Mouse (Mus musculus) midbrain, postnatal 0 days (tissue): ENCODE measurements around the gene Lgr6. TPM values are rescaled to one million over a fixed set of nuclear protein-coding genes. Genes with fewer than 3 reads are reported as not detected.
"Not testable (repeated sequence)": the region's sequence is repeated elsewhere in the genome, so short reads cannot be mapped to it uniquely, and the experiment has no call there.

Experiments used
- ATAC-seq: fragments of 200-750 bp; cut with Nextera tagmentation; 2 replicates; pipeline ENCODE4 v1.8.0; 2017; ENCODE audit warnings: moderate number of reproducible peaks, mild to moderate bottlenecking, moderate TSS enrichment, moderate library complexity; ENCODE audit not compliant: low FRiP score
- DNase-seq: peaks from one replicate; pipeline ENCODE4 v3.0.0-alpha.2; 2015; ENCODE audit warnings: low spot score
- H3K27ac ChIP-seq: fragments of 300-500 bp; sonication (generic); 2 replicates; pipeline ENCODE4 v1.5.1; 2014; ENCODE audit warnings: low read depth, mild to moderate bottlenecking, low read length, mixed read lengths
- H3K27me3 ChIP-seq: fragments of 300-500 bp; sonication (generic); 2 replicates; pipeline ENCODE4 v1.6.1; 2014; ENCODE audit warnings: low read length, control low read depth, mixed read lengths; ENCODE audit not compliant: insufficient read depth
- H3K36me3 ChIP-seq: fragments of 300-500 bp; sonication (generic); 2 replicates; pipeline ENCODE4 v1.6.1; 2014; ENCODE audit warnings: low read length, control low read depth, mixed read lengths; ENCODE audit not compliant: insufficient read depth
- H3K4me1 ChIP-seq: fragments of 300-500 bp; sonication (generic); 2 replicates; pipeline ENCODE4 v1.6.1; 2014; ENCODE audit warnings: mild to moderate bottlenecking, control low read depth, antibody characterized with exemption, low read length, mixed read lengths; ENCODE audit not compliant: insufficient read depth
- H3K4me2 ChIP-seq: fragments of 300-500 bp; sonication (generic); 2 replicates; pipeline ENCODE4 v1.6.1; 2014; ENCODE audit warnings: low read depth, mild to moderate bottlenecking, low read length, mixed read lengths; ENCODE audit not compliant: poor library complexity, severe bottlenecking
- H3K4me3 ChIP-seq: fragments of 300-500 bp; sonication (generic); 2 replicates; pipeline ENCODE4 v1.5.1; 2014; ENCODE audit warnings: low read depth, mild to moderate bottlenecking, low read length, moderate library complexity
- H3K9ac ChIP-seq: fragments of 300-500 bp; sonication (generic); replicated peaks from 2 replicates; pipeline ENCODE4 v1.6.1; 2014; ENCODE audit warnings: mild to moderate bottlenecking, low read length, moderate library complexity, mixed read lengths; ENCODE audit not compliant: poor library complexity, severe bottlenecking
- H3K9me3 ChIP-seq: fragments of 300-500 bp; sonication (generic); 2 replicates; pipeline ENCODE4 v1.6.1; 2016; ENCODE audit warnings: low read length, control low read depth
- CTCF ChIP-seq: IDR thresholded peaks from 2 replicates; pipeline ENCODE4 v1.5.1; 2016; ENCODE audit warnings: antibody characterized with exemption, mild to moderate bottlenecking
- WGBS: fragments of 180-500 bp; shearing (Covaris S2); extraction: QIAGEN DNeasy Blood & Tissue Kit; methylation state at CpG from one replicate; pipeline ENCODE4 v1.1.7; 2014; 5-methylcytosine and 5-hydroxymethylcytosine counted together
- polyA plus RNA-seq: library from polyadenylated mRNA; unstranded; fragments of >200 nt; fragmentation: Nextera tagmentation; extraction: Ambion mirVana; gene quantifications from 2 replicates; pipeline ENCODE4 v1.2.1, GENCODE M21; 2015
- total RNA-seq: library from RNA; depleted of rRNA; stranded (reverse); fragments of >200 nt; gene quantifications from 2 replicates; pipeline ENCODE4 v1.2.3, GENCODE M21; 2014

Gene Lgr6
- total and polyA plus RNA-seq, 2 experiments from 2014 or later, result 1.9 to 3.8 TPM

DNA sequence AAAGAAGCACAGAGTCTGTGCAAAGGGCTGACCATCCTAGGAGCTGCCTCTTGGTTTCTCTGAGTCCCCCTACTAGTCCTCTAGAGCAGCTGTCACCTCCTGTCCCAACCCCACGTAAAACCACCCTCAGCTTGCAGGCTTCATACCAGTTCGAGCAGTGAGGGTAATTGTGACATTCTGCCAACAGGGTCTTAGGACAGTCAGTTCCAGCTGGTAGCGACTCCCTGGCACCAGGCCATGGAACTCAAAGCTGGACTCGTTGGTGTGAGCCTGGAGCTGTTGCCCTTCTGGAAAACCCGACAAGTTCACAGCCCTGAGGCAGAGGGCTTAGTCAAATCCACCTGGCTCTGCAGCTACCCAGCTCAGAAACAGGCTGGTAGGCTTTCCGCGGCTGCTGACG, 20.9 kb upstream of the Lgr6 start:
- no peak overlapping the region for H3K4me3 ChIP-seq
- H3K9ac ChIP-seq, result no peak overlapping the region
- H3K4me1 ChIP-seq, result no peaks in the 10 kb centered on the region
- peak; percentile 82 for DNase-seq
- no peak overlapping the region for H3K27ac ChIP-seq
- H3K27me3 ChIP-seq, result no peaks in the 10 kb centered on the region
- TF ChIP-seq CTCF, result no peak
- H3K9me3 ChIP-seq, result no peaks in the 10 kb centered on the region
- H3K4me2 ChIP-seq, result no peak overlapping the region
- no peak for ATAC-seq
- H3K36me3 ChIP-seq, result no peaks in the 10 kb centered on the region
- WGBS, result 71% methylated on average over 8 of the region's 8 CpGs

DNA sequence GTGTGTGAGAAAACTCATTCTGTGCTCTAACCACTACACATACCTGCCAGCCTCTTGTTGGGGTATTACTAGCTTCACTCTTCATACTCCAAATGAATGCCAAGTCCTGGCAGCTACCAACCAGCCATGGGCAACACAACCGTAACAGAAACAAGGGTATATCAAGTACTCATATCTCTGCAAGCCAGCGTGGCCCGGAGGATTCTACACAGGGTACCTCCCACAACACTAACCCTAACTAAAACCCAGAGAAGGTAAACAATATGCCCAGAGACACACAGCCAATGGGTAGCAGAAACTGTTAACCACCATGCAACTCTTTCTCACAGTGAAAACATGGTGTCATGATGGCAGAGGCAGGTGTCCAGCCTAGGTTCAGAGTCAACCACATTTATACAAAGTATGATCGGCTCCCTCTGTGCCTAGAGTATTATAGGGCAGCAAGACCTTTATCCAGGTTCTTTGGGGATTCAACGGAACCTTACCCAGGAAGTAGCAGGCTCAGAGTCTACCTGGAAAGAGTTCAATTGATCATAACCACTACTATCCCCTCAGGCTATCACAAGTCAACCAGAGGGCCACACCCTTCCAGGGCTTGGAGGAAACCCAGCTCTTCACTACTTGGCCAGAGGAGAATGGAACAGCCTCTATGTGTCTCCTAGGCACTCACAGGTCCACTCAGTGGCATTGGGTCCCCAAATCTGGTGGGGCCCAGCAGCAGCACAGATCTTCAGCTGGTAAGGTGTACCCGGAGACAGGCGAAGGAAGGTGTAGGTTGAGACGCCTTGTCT, 19.7 kb upstream of the Lgr6 start:
- Histone ChIP-seq H3K4me3 (no peak overlapping the region), H3K4me2 (no peak overlapping the region), H3K4me1 (no peaks in the 10 kb centered on the region), H3K27me3 (no peaks in the 10 kb centered on the region), H3K36me3 (no peaks in the 10 kb centered on the region), H3K27ac (no peak overlapping the region), H3K9ac (no peak overlapping the region), H3K9me3 (no peaks in the 10 kb centered on the region)
- 92% methylated on average over 8 of the region's 8 CpGs for WGBS
- no peak for ATAC-seq
- DNase-seq, result no peak
- no peak for TF ChIP-seq CTCF

- Histone ChIP-seq H3K27me3 (no peaks in the 10 kb centered on the region), H3K4me3 (no peak overlapping the region), H3K36me3 (no peaks in the 10 kb centered on the region), H3K4me2 (no peak overlapping the region), H3K9me3 (no peaks in the 10 kb centered on the region), H3K4me1 (no peaks in the 10 kb centered on the region), H3K9ac (no peak overlapping the region), H3K27ac (no peak overlapping the region)
- DNase-seq (peak; percentile 51), ATAC-seq (no peak)
- TF ChIP-seq CTCF, result peak; percentile 86
- 14% methylated on average over 8 of the region's 8 CpGs for WGBS
Observed at GRCm38 (mm10) chr1:135112661-135113060, 7.6 kb upstream of the Lgr6 start.

DNA sequence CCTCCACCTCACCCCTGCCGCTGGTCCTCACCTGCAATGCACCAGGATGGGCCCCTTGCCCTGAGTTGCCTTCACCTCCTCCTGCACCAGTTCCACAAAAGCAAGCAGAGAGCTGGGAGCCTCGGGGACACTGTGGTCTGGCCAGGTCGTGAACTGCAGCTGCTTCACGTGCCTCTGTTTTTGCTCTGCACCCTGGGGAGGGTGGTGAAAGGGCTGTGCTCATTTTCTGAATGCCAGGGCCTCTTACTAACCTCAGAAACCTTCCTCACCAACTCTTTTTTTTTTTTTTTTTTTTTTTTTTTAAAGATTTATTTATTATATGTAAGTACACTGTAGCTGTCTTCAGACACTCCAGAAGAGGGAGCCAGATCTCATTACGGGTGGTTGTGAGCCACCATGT, 6.2 kb upstream of the Lgr6 start:
- ATAC-seq, H3K4me1 ChIP-seq, H3K4me3 ChIP-seq, H3K27me3 ChIP-seq, H3K27ac ChIP-seq, DNase-seq, H3K9ac ChIP-seq, H3K9me3 ChIP-seq, H3K36me3 ChIP-seq, H3K4me2 ChIP-seq: not testable (repeated sequence)
- 58% methylated on average over 4 of the region's 5 CpGs for WGBS

- TF ChIP-seq CTCF, result peak; percentile 91
- H3K4me3 ChIP-seq, result no peak overlapping the region
- H3K27ac ChIP-seq, result no peak overlapping the region
- H3K27me3 ChIP-seq, result peaks cover 13% of the 10 kb centered on the region
- ATAC-seq, result no peak
- H3K9me3 ChIP-seq, result no peaks in the 10 kb centered on the region
- H3K4me2 ChIP-seq, result no peak overlapping the region
- peak; percentile 72 for DNase-seq
- H3K4me1 ChIP-seq, result no peaks in the 10 kb centered on the region
- H3K36me3 ChIP-seq, result no peaks in the 10 kb centered on the region
- H3K9ac ChIP-seq, result no peak overlapping the region
- 13% methylated on average over 6 of the region's 6 CpGs for WGBS
Observed at GRCm38 (mm10) chr1:135110075-135110474, 5.0 kb upstream of the Lgr6 start.

DNA sequence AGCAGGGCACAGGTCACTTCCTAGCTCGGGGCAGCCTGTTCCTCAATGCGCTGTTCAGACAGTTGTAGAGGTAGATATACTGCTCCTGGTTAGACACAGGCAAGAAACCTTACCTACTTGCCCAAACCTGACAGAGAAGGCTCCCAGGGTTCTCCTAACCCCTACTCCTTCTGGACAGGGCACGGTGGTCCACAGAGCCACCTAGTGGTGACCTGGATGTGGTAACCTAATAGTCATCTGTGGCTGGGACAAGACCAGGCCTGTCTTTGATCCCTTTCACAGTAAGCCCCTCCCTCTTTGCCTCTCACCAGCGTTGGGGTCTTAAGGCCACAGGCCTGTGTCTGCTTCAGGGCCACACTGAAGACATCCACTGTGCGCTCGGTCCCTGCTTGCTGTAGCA, 3.5 kb upstream of the Lgr6 start:
- Histone ChIP-seq H3K4me1 (no peaks in the 10 kb centered on the region), H3K27ac (no peak overlapping the region), H3K27me3 (peaks cover 27% of the 10 kb centered on the region), H3K4me2 (no peak overlapping the region), H3K36me3 (no peaks in the 10 kb centered on the region), H3K4me3 (no peak overlapping the region), H3K9ac (no peak overlapping the region), H3K9me3 (no peaks in the 10 kb centered on the region)
- ATAC-seq (no peak), DNase-seq (peak; percentile 35)
- peak; percentile 69 for TF ChIP-seq CTCF
- 47% methylated on average over 6 of the region's 6 CpGs for WGBS
